Mouse (Mus musculus) megakaryocyte, adult 5-6 weeks (primary cell): Measurements from ENCODE around the gene Olfr693. TPM values are rescaled to one million over a fixed set of nuclear protein-coding genes. Genes with fewer than 3 reads are reported as not detected.
"Not testable (repeated sequence)": the region's sequence is repeated elsewhere in the genome, so short reads cannot be mapped to it uniquely, and the experiment has no call there.

Experiments used
- ATAC-seq: 2 replicates; pipeline ENCODE4 v1.8.0; 2016; ENCODE audit warnings: mild to moderate bottlenecking, inconsistent platforms; ENCODE audit not compliant: poor library complexity, severe bottlenecking
- total RNA-seq, 2 experiments: library from RNA; stranded (forward) in 1 of 2; stranded (reverse) in 1 of 2; fragments of 153-499, 151-499 nt in 1 of 2; fragments of 221-1000, 200-1000 nt in 1 of 2; gene quantifications; 2 replicates each; pipeline versions ENCODE4 v1.2.3 to v1.2.4; 2015 to 2017

Olfr693 gene
- total RNA-seq (2015) = not detected in 2 replicates
- total RNA-seq (2017) = not detected in 2 replicates

DNA sequence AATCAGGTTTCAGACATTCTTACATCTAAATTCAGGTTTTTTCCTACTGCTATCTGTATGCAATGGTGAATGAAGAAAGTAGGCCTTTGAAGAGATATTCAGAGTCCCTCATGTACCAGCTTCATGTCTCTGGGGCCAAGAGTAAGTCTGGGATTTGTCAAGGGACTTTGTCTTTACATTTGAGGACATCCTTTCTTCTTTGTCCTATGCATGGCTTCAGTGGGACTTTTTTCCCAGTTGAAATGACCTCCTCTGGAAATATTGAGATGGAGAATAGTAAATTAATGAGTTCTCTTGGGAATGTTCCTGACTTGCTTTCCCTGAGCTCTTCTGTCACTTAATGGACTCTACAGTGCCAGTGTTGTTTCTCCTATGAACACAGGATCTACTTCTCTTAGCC, at the start of gene Olfr693:
TSS of gene Olfr693 (minus strand) at position 101 of the 400 bp plus-strand sequence.
- ATAC-seq = no peak

DNA sequence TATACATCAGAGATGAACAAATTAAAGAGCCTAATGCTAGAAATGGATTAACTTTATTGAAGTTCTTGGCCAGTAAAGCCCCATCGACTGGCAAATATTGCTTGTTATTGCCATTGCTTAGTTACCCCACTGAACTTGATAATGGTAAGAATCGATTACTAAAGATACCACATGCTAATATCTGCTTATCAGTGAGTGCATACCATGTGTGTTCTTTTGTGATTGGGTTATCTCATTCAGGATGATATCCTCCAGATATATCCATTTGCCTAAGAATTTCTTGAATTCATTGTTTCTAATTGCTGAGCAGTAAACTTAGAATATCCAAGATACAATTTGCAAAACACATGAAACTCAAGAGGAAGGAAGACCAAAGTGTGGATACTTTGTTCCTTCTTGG, 45.3 kb upstream of the Olfr693 start:
- ATAC-seq = not testable (repeated sequence)

DNA sequence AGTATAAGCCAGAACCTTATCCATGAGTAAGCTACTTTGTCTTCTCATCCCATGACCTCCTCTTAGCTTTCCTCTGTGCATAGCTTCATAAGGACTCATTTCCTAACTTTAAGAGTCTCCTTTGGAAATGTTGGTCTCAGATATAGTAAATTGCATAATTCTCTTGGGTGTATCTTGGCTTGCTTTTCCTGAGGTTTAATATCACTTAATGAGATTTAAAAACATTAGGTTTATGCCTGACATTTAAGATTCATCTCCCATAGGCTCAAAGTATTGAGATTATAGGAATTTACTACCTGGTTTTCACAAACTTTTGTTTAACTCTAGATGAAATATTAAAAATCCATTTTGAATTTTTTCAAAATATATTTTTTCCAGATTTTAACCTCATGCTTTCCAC, 35.9 kb upstream of the Olfr693 start, which contains the start of gene Olfr695:
TSS of gene Olfr695 (minus strand) at position 101 of the 400 bp plus-strand sequence.
- ATAC-seq = no peak

DNA sequence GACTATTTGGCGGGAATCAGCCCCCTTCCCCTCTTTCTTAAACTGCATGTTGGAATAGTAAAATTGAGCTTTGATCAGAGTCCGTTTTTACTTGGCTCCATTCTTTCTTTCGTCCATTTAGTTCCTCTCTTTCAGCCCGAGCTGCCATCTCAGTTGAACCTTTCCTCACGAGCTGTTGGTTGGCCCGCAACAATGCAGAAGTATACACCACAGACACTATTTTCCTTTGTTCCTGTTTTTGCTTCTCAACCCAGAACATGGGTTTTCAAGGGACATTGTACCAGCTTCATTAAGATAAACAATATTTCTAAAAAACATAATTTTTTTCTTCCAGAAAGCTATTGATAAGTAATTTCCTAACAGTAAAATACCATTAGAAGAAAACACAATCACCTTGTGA, 31.1 kb upstream of the Olfr693 start:
- peak; percentile 99 for ATAC-seq

DNA sequence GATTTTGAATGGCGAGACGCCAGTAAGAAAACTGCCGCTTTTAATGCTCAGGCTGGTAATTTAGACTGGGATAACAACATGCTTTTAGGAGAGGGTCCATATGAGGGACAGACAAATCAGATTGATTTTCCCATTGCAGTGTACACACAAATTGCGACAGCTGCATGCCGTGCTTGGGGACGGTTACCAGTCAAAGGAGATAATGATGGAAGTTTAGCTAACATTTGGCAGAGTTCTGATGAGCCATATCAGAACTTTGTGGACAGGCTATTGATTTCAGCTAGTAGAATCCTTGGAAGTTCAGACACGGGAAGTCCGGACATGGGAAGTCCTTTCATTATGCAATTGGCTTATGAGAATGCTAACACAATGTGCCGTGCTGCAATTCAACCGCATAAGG, 27.3 kb upstream of the Olfr693 start:
- not testable (repeated sequence) for ATAC-seq

DNA sequence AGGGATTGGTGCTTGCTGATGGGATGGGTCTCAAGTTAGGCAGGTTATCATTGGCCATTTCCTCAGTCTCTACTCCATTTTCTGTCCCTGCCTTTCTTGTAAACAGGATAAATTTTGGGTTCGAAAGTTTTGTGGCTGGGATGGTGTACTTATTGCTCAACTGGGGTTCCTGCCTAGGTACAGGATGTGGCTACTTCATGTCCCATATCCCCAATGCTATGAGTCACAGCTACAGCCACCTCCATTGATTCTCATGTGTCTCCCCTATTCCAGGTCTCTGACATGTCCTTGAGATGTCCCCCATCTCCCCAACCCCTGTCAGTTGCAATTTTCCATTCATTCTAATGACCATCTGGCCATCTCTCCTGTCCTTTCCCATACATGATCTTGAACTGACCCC, 16.5 kb upstream of the Olfr693 start:
- ATAC-seq = peak; percentile 63

DNA sequence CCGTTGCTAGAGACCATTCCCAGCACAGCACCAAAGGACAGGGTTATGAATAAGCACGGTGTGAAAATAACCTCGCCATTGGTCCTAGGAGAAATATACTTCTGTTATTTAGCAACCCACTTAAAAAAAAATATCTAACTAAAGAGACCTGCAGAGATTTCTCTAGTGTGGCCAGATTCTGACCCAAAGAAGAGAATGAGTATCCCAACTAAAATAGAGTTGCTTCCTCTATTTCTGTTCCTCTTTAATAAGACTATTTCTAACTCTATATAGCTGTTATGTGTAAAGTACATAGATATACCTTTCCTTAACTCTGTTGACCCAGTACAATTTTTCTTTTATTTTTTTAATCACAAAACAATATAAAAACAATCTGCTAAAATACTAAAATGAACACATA, 12.6 kb upstream of the Olfr693 start:
- peak; percentile 81 for ATAC-seq

DNA sequence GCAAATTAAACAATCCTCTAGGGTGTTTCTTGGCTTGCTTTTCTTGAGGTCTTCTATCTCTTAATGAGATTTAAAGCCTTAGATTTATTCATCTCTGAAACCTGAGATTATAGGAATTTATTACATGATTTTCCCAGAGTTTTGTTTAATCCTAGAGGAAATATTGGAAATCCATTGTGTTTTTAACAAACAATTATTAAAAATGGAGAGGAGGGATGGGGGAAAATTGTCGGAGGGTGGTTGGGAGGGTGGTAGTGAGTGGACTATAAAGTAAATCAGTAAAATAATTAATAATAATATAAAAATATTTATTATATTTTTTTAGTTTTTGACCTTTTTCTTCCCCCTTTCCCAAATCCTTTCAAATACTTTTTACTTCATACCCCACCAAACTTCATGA, 11.3 kb upstream of the Olfr693 start, which contains the start of gene Olfr694:
TSS of gene Olfr694 (minus strand) at position 101 of the 400 bp plus-strand sequence.
- ATAC-seq = no peak

DNA sequence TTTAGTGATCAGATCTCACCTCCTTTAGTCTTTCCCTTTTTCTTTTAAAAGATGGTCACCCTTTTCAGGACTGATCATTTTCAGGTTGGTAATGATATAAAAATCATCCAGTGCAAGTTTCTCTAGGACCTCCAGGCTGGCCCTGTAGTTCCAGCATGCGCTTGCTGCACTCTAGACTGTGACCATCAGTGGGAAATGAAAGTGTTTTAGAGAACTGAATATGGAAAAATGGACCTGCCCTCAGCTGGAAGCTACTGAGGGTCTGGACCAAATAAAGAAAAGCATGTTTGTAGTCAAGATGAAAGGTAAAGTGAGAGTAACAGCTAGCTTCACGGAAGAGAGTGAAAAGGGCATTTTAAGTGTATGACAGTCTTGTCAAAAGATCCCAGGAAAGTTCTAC, 5.0 kb upstream of the Olfr693 start:
- peak; percentile 94 for ATAC-seq

DNA sequence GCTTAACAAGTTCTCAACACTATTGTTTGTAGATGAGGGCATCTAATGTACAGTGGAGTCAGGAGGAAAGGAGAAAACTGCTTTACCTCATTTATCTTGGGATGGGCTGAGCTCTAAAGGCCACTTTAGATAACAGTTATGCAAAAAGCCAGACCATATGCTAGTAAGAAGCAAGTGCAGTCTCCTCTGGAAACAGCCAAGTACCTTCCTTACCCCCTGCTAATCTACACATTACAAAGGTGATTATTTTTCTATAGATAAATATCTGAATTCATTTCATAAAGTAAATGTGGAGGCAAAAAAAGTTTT, 28.1 kb downstream of the Olfr693 start:
- ATAC-seq = no peak; the same call in 1 of the 2 replicates

DNA sequence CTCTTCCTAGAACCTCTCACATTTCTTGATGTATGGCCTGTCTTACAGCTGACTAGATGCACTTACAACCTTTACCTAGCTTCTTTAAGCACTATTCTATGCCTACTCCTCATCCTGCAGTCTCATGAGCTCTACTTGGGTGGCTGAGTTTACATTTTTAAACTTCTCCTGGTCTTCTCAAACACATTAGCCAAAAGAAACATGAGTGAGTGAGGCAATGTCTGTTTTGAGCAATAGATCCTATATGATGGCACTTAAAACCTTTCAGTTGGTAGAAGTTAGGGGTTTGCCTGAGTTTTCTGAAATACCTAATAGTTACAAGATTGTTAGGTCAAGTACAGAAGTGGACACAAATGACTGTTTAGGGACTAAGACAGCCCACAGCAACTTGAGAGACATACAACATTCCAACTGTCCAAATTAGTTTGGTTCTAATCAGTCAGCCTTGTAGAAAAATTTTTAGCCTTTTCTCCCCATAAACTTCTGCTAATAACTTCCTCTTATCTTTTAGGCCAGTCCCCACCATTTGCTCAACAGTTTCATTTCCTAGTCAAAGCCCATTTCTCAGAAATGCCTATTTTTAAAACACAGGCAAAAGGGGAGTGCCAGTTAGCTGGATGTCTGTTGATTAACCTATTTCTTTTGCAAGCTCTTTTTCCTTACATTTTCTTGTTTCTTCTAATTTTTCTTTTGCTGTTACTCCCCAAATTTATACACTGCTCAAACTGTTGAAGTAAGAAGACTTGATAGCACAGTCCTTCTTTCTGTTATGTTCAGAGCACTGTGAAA, 28.6 kb downstream of the Olfr693 start:
- peak; percentile 87 for ATAC-seq

DNA sequence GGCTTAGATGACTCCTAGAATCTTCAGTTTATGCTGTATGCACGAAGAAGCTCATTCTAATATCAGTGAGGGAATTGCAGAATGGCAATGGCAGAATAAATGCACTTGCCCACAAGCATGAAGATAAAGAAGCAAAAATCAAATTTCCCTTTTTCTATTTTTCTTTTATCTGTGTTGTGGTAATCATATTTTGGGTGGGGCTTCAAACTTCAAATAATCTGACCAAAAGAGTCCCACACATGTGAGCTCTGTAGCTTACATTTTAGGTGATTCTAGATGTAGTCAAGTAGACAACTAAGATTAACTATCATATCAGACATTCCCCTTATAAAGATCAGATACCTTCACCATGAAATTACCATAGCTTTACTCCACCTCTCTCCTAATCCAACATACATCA, 30.6 kb downstream of the Olfr693 start:
- ATAC-seq = no peak

DNA sequence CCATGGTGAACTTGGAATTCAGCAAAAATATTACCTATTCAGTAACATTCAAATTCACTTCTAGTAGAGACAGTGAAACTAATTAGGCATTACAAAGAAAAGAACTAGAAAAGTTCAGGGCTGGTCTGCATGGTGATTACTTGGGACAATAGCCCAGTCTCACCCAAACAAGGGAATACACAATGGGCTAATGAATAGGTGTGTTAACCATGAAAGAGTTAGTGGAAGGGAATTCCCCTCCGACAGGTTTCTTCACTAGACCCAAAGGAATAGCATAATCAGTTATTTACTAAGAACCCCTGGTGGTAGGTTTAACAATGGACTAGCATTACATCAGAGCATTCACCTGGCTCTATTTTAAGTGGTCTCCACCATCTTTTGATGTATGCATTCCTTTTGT, 35.1 kb downstream of the Olfr693 start:
- ATAC-seq = no peak

DNA sequence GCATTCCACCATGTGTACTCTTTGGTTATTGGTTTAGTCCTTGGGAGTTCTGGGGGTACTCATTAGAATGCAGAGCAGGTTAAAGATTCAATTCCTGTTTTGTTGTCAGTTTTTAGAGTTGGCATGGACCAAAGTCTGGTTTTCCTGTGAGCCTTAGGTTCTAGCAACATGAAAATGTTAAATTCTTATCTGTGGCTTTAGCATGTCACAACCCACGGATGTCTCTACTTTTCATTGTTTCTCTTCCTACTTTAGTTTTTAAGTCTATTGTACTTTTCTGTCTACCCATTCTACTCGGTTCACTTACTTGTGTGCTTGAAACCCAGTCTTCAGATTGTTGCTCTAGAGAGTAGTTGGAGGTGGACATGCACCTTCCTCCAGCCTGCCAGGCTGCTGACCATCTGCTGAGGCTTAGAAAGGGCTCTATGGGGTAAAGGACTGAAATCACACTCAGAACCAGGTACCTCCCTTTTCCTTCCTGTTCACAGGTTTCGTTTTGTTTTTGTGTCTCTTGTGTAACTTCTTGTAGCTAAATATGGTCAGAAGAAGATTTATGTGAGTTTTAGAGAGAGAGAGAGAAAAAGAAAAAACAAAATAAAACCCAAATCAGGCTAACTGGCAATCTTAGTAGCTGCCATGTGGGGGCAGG, 36.0 kb downstream of the Olfr693 start:
- ATAC-seq = peak; percentile 91

DNA sequence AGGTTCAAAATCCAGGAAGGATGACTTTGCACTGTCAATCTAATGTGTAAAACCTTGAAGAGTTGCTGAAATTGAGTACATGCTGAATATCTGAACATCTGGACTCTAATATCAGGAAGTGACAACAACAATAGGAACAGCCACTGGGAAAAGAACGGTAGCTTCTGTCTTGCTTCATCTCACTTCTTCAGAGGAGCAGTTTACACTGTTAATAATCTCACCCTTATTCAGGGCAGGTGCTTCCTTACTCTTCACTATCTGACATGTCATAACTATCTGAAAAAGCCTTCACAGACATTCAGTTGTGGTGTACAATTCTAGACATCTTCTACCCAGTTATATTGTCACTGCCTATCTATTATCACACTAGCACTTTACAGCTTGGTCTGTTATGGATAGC, 39.5 kb downstream of the Olfr693 start:
- peak; percentile 37 for ATAC-seq

DNA sequence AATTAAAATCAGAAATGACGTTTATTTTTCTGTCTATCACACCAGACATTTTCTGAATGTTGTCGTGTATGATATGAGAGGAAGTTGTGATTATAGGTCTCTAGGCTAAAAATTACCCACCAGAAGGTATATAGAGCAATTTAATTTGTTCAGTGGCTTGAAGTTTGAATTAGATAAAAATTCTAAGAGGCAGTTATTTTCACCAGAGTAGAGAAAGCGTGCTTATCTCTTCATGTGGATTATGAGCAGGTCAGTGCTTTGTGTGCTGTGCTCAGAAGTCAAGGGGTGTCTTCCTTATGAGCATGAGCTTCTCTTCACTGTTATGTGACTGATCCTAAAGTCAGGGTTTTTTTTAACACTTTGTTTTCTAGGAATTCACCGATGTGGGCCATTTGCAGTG, 44.8 kb downstream of the Olfr693 start:
- ATAC-seq = no peak

Other genes starting within 250 kb of the Olfr693 start
- gene Olfr694, start 11.2 kb upstream of the Olfr693 start, total RNA-seq (2015) = 0.04 TPM in 1 of 2 replicates, not detected in the other
- not detected in 2 replicates for gene Olfr694, start 11.2 kb upstream of the Olfr693 start, total RNA-seq (2017)
- gene Olfr695, start 35.8 kb upstream of the Olfr693 start, total RNA-seq (2015) = not detected in 2 replicates
- not detected in 2 replicates for gene Olfr695, start 35.8 kb upstream of the Olfr693 start, total RNA-seq (2017)
- gene Olfr697, start 61.9 kb upstream of the Olfr693 start, total RNA-seq (2015) = not detected in 2 replicates
- gene Olfr697, start 61.9 kb upstream of the Olfr693 start, total RNA-seq (2017) = not detected in 2 replicates
- not detected in 2 replicates for gene Olfr698, start 74.8 kb upstream of the Olfr693 start, total RNA-seq (2015)
- gene Olfr698, start 74.8 kb upstream of the Olfr693 start, total RNA-seq (2017) = not detected in 2 replicates
- gene Olfr699, start 112.6 kb upstream of the Olfr693 start, total RNA-seq (2015) = not detected in 2 replicates
- gene Olfr699, start 112.6 kb upstream of the Olfr693 start, total RNA-seq (2017) = not detected in 2 replicates
- not detected in 2 replicates for gene Olfr700, start 128.2 kb upstream of the Olfr693 start, total RNA-seq (2015)
- gene Olfr700, start 128.2 kb upstream of the Olfr693 start, total RNA-seq (2017) = 0.73 TPM in 1 of 2 replicates, not detected in the other
- not detected in 2 replicates for gene Olfr701, start 133.5 kb upstream of the Olfr693 start, total RNA-seq (2015)
- gene Olfr701, start 133.5 kb upstream of the Olfr693 start, total RNA-seq (2017) = not detected in 2 replicates
- gene Olfr702, start 153.3 kb upstream of the Olfr693 start, total RNA-seq (2015) = not detected in 2 replicates
- not detected in 2 replicates for gene Olfr702, start 153.3 kb upstream of the Olfr693 start, total RNA-seq (2017)
- gene Olfr703, start 162.8 kb upstream of the Olfr693 start, total RNA-seq (2015) = not detected in 2 replicates
- gene Olfr703, start 162.8 kb upstream of the Olfr693 start, total RNA-seq (2017) = not detected in 2 replicates
- not detected in 2 replicates for gene Olfr704, start 182.6 kb upstream of the Olfr693 start, total RNA-seq (2015)
- gene Olfr704, start 182.6 kb upstream of the Olfr693 start, total RNA-seq (2017) = not detected in 2 replicates
- not detected in 2 replicates for gene Olfr705, start 196.3 kb upstream of the Olfr693 start, total RNA-seq (2015)
- not detected in 2 replicates for gene Olfr705, start 196.3 kb upstream of the Olfr693 start, total RNA-seq (2017)
- not detected in 2 replicates for gene Olfr706, start 207.6 kb upstream of the Olfr693 start, total RNA-seq (2015)
- not detected in 2 replicates for gene Olfr706, start 207.6 kb upstream of the Olfr693 start, total RNA-seq (2017)
- gene Olfr707, start 220.7 kb upstream of the Olfr693 start, total RNA-seq (2015) = not detected in 2 replicates
- gene Olfr707, start 220.7 kb upstream of the Olfr693 start, total RNA-seq (2017) = not detected in 2 replicates
- not detected in 2 replicates for gene Olfr1532-ps1, start 227.4 kb upstream of the Olfr693 start, total RNA-seq (2015)
- gene Olfr1532-ps1, start 227.4 kb upstream of the Olfr693 start, total RNA-seq (2017) = not detected in 2 replicates